In the genomic region with DNA sequence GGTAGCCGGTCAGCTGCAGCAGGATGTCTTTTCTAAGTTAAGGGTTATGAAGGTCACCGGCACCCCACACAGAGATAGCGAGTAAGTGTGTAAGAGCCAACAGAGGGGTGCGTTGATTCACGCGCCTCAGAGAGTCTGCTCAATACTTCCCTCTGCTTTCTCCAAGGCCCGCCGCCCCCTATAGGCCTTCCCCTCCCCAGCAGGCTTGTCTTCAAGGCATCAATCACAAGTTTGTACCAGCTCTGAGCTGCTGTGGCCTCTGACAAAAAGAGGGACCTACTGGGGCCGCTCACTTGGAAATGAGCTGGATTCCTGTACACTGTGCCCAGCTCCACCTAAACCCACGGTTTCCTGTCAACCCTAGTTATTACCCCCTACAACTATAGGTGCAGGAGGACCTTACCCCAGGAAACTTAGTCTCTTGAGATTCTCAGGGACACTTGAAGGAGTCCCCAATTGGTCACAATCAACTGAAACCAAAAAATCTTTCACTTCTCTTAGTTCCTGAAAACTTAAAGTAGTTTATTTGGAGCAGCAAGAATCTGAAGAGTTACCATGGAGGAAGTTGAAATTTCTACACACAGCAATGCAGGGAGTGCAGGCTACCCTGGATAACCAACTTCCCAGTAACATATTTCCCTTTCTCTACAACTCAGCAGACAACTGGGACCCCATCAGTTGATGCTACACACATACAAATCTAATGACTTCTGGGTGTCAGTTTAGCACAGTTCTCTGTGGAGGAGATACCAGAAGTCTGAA, we compare ENCODE assay signal across 7 mouse cellular contexts. TPM values are rescaled to one million over a fixed set of nuclear protein-coding genes. Genes with fewer than 3 reads are reported as not detected.
DNase-seq lines count a peak whose midpoint lies in the region; ATAC-seq and TF ChIP-seq lines count a peak whose summit lies in the region.

No protein-coding gene starts in this region.

- H3K9me3 ChIP-seq in ES-E14 (ENCODE audit: control insufficient read depth, insufficient read depth, low read depth, low read length) = no peaks in the 10 kb centered on the region
- H3K9me3 ChIP-seq in limb, embryonic 13.5 days = no peaks in the 10 kb centered on the region
- H3K9me3 ChIP-seq in midbrain, embryonic 12.5 days = no peaks in the 10 kb centered on the region

- H3K4me1 ChIP-seq in ES-E14 (ENCODE audit: control insufficient read depth in 2 of 2, insufficient read depth in 2 of 2, low read length in 2 of 2, poor library complexity in 1 of 2) = 0 out of 4 replicates have a peak, but pooled peaks cover 0 to 2% of the 10 kb centered on the region in 2 experiments
- H3K4me1 ChIP-seq in limb, embryonic 13.5 days = no peaks in the 10 kb centered on the region
- H3K4me1 ChIP-seq in midbrain, embryonic 12.5 days = peaks cover 6% of the 10 kb centered on the region; the same call in 1 of the 2 replicates

- in situ Hi-C loops in ES-E14 (cut with MboI; ENCODE audit: low sequenced_read_pairs in 2 of 2, unreplicated experiment in 2 of 2) = no loop called here

- no peaks in the 10 kb centered on the region for H3K36me3 ChIP-seq in ES-E14 (ENCODE audit: control insufficient read depth, insufficient read depth, low read length, poor library complexity, severe bottlenecking)
- no peaks in the 10 kb centered on the region for H3K36me3 ChIP-seq in limb, embryonic 13.5 days
- H3K36me3 ChIP-seq in midbrain, embryonic 12.5 days = no peaks in the 10 kb centered on the region

- no peak overlapping the region for H3K27ac ChIP-seq in ES-E14 (ENCODE audit: insufficient read depth, low read depth, low read length, poor library complexity, severe bottlenecking)
- no peak overlapping the region for H3K27ac ChIP-seq in limb, embryonic 13.5 days
- H3K27ac ChIP-seq in midbrain, embryonic 12.5 days (replicated peaks) = no peak overlapping the region

- peak overlapping the region; percentile 84 for H3K4me2 ChIP-seq in limb, embryonic 13.5 days (replicated peaks)
- H3K4me2 ChIP-seq in midbrain, embryonic 12.5 days (replicated peaks) = peak overlapping the region; percentile 89

- peak; percentile 66 for ATAC-seq in inflammation-experienced regulatory T-cells, adult 6 months
- peak; percentile 89 for ATAC-seq in limb, embryonic 13.5 days (ENCODE audit: low FRiP score, low read depth)
- peak; percentile 91 for ATAC-seq in midbrain, embryonic 12.5 days (ENCODE audit: low FRiP score, low read depth)

- peak; percentile 51 for DNase-seq in ES-E14 (ENCODE audit: low read depth, low spot score)
- peak; percentile 67 for DNase-seq in adrenal gland, postnatal 10 days
- DNase-seq in forelimb bud, embryonic 11.5 days (ENCODE audit: low read depth, low spot score) = peak; percentile 59
- peak; percentile 20 to 64 for DNase-seq in spleen, postnatal 10 days (ENCODE audit: low spot score in 2 of 2)

- peak overlapping the region; percentile 68 for H3K9ac ChIP-seq in ES-E14 (ENCODE audit: insufficient read depth, low read depth, low read length, poor library complexity, severe bottlenecking)
- H3K9ac ChIP-seq in limb, embryonic 13.5 days = peak overlapping the region; percentile 76
- H3K9ac ChIP-seq in midbrain, embryonic 12.5 days (replicated peaks) = peak overlapping the region; percentile 72

- peak overlapping the region; percentile 62 to 67 for H3K4me3 ChIP-seq in ES-E14 (ENCODE audit: insufficient read depth in 1 of 2, low read depth in 1 of 2, low read length in 2 of 2, poor library complexity in 1 of 2, severe bottlenecking in 1 of 2)
- peak overlapping the region; percentile 58 for H3K4me3 ChIP-seq in limb, embryonic 13.5 days
- peak overlapping the region; percentile 53 for H3K4me3 ChIP-seq in midbrain, embryonic 12.5 days

- H3K27me3 ChIP-seq in limb, embryonic 13.5 days = no peaks in the 10 kb centered on the region; the same call in 1 of the 2 replicates
- H3K27me3 ChIP-seq in midbrain, embryonic 12.5 days = no peaks in the 10 kb centered on the region

- 2% methylated on average over 10 of the region's 10 CpGs for WGBS in limb, embryonic 13.5 days
- under 1% methylated on average over 10 of the region's 10 CpGs for WGBS in midbrain, embryonic 12.5 days

TF ChIP-seq in ES-E14, 5 proteins besides CTCF, POLR2A, EP300 and RAD21:
- TF ChIP-seq HCFC1 (IDR thresholded peaks at IDR 0.05; ENCODE audit: borderline replicate concordance, insufficient read depth, low read length) (no peak), ZC3H11A (IDR thresholded peaks at IDR 0.05; ENCODE audit: borderline replicate concordance, low read depth, low read length) (no peak), ZNF384 (IDR thresholded peaks at IDR 0.05; ENCODE audit: low read depth, low read length) (no peak), CHD2 (IDR thresholded peaks at IDR 0.05; ENCODE audit: low read depth, low read length) (no peak)
TF ChIP-seq in ES-E14: peak in this region for 0.

RNA-seq across cellular contexts. Expression of gene Ahrr, which starts 31.7 kb away (rescaled TPM):
- 0.27 and 0.32 TPM in 2 replicates for total RNA-seq in ES-E14 (2012; rRNA removed)
- total RNA-seq in adrenal gland, postnatal 10 days (2021) = 1 to 10 TPM in 1 of 2 experiments, under 1 TPM in 1; 0.81 to 2.3 TPM
- under 1 TPM in 2 of 3 experiments, not detected in 1; 0.09 to 0.16 TPM for polyA plus RNA-seq in inflammation-experienced regulatory T-cells, adult 6 months (2017; shearing (Covaris generic))
- 1.1 and 1.3 TPM in 2 replicates for polyA plus RNA-seq in limb, embryonic 13.5 days (2015; fragmentation: Nextera tagmentation; extraction: Ambion mirVana)
- 1.1 and 1.7 TPM in 2 replicates for polyA plus RNA-seq in midbrain, embryonic 12.5 days (2016; fragmentation: Nextera tagmentation; extraction: Ambion mirVana)

RNA-seq across cellular contexts. Expression of gene Exoc3, which starts 51.9 kb away (rescaled TPM):
- total RNA-seq in ES-E14 (2012; rRNA removed) = 20.5 and 28.8 TPM in 2 replicates
- 10 to 100 TPM; 47.3 to 53.5 TPM for total RNA-seq in adrenal gland, postnatal 10 days (2021)
- 10 to 100 TPM; 82.9 to 87.4 (median 86.4) TPM for polyA plus RNA-seq in inflammation-experienced regulatory T-cells, adult 6 months (2017; shearing (Covaris generic))
- polyA plus RNA-seq in limb, embryonic 13.5 days (2015; fragmentation: Nextera tagmentation; extraction: Ambion mirVana) = 86.6 and 86.9 TPM in 2 replicates
- 82.4 and 89.2 TPM in 2 replicates for polyA plus RNA-seq in midbrain, embryonic 12.5 days (2016; fragmentation: Nextera tagmentation; extraction: Ambion mirVana)

RNA-seq across cellular contexts. Expression of gene Pdcd6, which starts 57.0 kb away (rescaled TPM):
- total RNA-seq in ES-E14 (2012; rRNA removed) = 87.8 and 101 TPM in 2 replicates
- total RNA-seq in adrenal gland, postnatal 10 days (2021) = 100 to 1,000 TPM; 114 to 122 TPM
- polyA plus RNA-seq in inflammation-experienced regulatory T-cells, adult 6 months (2017; shearing (Covaris generic)) = 100 to 1,000 TPM; 181 to 205 (median 183) TPM
- polyA plus RNA-seq in limb, embryonic 13.5 days (2015; fragmentation: Nextera tagmentation; extraction: Ambion mirVana) = 138 and 148 TPM in 2 replicates
- 103 and 114 TPM in 2 replicates for polyA plus RNA-seq in midbrain, embryonic 12.5 days (2016; fragmentation: Nextera tagmentation; extraction: Ambion mirVana)
